Mouse (Mus musculus): ENCODE results near the gene Gm8773.

The Gm8773 gene

GRCm38 (mm10) chr5:5573749-5574317 is at the start of gene Gm8773:
Gm8773 (plus strand) TSS chr5:5573799.
- under 1% methylated on average over 24 of the region's 24 CpGs for WGBS

DNA sequence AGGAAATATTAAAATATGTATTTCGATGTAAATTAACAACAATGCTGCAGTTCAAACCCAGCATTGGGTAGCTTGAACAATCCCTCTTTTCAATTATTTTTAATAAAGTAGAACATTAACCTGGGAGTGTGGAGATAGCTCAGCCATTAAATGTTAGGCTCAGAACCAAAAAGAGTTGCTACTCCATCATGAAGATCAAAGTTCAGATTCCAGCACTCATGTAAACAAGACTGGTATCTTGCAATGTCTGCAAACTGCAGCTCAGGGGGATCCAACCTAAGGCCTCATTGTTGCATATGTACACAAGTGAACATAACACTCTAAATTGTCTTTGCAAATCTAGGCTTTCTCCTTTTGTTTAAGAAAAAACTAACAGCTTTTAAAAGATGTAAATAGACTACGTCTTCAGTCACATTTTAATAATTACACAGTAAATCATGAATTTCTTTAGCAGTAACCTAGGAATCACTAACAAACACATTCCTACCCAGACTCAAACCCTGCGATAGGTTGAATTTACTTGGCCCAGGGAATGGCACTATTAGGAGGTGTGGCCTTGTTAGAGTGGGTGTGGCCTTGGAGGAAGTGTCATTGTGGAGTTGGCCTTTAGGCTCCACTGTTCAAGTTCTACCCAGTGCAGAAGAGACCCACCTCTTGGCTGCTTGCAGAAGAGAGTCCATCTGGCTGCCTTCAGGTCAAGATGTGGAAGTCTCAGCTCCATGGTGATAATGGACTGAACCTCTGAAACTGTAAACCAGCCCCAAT is 39.8 kb upstream of the Gm8773 start:
- WGBS: 88% methylated on average over 3 of the region's 3 CpGs

- 90% methylated on average over 1 of the region's 1 CpGs for WGBS
These were observed 37.5 kb upstream of the Gm8773 start for GRCm38 (mm10) chr5:5536131-5536530.

- 81% methylated on average over 3 of the region's 3 CpGs for WGBS
These were observed 33.8 kb upstream of the Gm8773 start for GRCm38 (mm10) chr5:5539771-5540170.

DNA sequence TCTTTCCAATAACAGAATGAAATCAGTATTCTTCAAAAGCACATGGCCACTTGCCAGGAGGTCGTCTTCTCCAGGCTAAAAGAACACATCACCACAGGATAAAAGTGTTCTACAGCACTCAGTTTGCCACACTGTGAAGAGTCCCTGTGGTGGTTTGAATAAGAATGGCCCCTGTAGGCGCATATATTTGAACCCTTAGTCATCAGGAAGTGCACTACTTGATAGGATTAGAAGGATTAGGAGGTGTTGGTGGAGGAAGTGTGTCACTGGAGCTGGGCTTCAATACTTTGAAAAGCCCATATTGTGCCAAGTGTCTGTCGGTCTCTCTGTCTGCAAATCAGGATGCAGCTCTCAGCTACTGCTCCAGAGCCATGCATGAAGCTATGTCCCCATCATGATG is 33.2 kb upstream of the Gm8773 start:
- WGBS: 64% methylated on average over 3 of the region's 3 CpGs

GRCm38 (mm10) chr5:5551110-5551509 is 22.5 kb upstream of the Gm8773 start:
- WGBS: 90% methylated on average over 1 of the region's 1 CpGs

DNA sequence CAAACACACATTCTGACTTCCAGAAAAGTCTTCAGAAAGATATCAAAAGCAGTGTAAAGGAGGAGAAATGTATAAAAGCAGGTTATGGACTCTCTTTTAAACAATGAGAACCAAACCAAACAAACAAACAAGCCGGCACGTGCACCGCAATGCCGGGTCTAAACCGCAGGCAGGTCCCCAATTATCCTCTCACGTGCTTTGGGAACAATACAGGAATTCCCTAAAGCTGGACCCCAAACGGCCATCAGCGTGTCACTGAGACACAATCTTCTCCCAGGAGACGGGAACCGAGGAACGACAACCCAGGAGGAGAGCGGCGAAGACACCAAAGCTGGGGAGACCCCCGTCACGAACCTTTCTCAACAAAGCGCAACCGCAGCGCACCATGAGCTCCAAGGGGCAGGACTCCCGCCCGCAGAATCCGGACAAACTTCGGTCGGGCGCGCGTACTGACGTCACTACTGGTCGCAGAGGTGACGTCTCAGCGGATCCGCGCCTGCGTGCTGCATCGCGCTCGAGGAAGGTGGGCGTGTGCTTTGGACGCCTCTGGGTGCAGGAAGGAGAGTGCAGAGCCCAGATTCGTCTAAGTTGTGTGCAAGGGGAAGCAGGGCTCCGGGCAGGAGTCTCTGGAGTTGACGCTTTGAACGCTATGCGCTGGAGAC is 14.4 kb upstream of the Gm8773 start, which contains the start of gene Gtpbp10:
Gene Gtpbp10 (minus strand): TSS at position 460 of the 662 bp plus-strand sequence.
- under 1% methylated on average over 43 of the region's 43 CpGs for WGBS

- 31% methylated on average over 8 of the region's 8 CpGs for WGBS
These were observed 13.8 kb upstream of the Gm8773 start for GRCm38 (mm10) chr5:5559798-5560197.

- 75% methylated on average over 4 of the region's 4 CpGs for WGBS
These were observed 12.4 kb upstream of the Gm8773 start for GRCm38 (mm10) chr5:5561041-5561706.

DNA sequence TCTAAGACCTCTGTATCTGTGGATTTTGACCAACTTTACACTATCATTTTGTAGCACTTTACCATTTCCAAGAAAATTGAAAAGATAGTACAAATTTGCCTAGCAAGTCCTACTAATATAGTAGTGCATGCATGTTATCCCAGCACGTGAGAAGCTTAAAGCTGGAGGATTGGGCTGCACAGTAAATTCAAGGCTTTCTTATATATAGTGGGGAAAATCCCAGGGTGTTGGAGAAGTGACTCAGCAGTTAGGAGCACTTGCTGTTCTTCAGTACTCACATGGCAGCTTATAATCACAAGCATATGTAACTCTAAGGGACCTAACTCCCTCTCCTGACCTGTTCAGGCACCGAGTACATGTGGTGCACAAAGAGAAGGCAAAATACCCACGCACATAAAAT is 11.2 kb upstream of the Gm8773 start:
- WGBS: 80% methylated on average over 3 of the region's 3 CpGs

GRCm38 (mm10) chr5:5587686-5588085 is 14.1 kb downstream of the Gm8773 start:
- 84% methylated on average over 3 of the region's 3 CpGs for WGBS

- WGBS: 63% methylated on average over 3 of the region's 3 CpGs
These were observed 36.9 kb downstream of the Gm8773 start for GRCm38 (mm10) chr5:5610540-5610939.

- WGBS: 60% methylated on average over 4 of the region's 4 CpGs
These were observed 44.7 kb downstream of the Gm8773 start for GRCm38 (mm10) chr5:5618329-5618728.

- 80% methylated on average over 3 of the region's 3 CpGs for WGBS
These were observed 51.9 kb downstream of the Gm8773 start for GRCm38 (mm10) chr5:5625491-5625890.

Data from cerebral cortex, adult 2 months (tissue).